Mouse (Mus musculus) midbrain, embryonic 10.5 days (tissue): ENCODE measurements around the gene Ghr. TPM values are rescaled to one million over a fixed set of nuclear protein-coding genes. Genes with fewer than 3 reads are reported as not detected.

Experiments
- DNase-seq: peaks from one replicate; pipeline ENCODE4 v3.0.0-alpha.2; 2017; ENCODE audit warnings: low spot score
- H3K27ac ChIP-seq: fragments of 300-500 bp; sonication (generic); replicated peaks from 2 replicates; pipeline ENCODE4 v1.5.1; 2016; ENCODE audit warnings: mild to moderate bottlenecking
- H3K27me3 ChIP-seq: fragments of 300-500 bp; sonication (generic); 2 replicates; pipeline ENCODE4 v1.6.1; 2016; ENCODE audit warnings: low read depth, mild to moderate bottlenecking; ENCODE audit not compliant: poor library complexity, severe bottlenecking
- H3K36me3 ChIP-seq: fragments of 300-500 bp; sonication (generic); 2 replicates; pipeline ENCODE4 v1.6.1; 2016; ENCODE audit warnings: mild to moderate bottlenecking, moderate library complexity
- H3K4me1 ChIP-seq: fragments of 300-500 bp; sonication (generic); 2 replicates; pipeline ENCODE4 v1.6.1; 2016
- H3K4me3 ChIP-seq: fragments of 300-500 bp; sonication (generic); 2 replicates; pipeline ENCODE4 v1.5.1; 2016; ENCODE audit warnings: mild to moderate bottlenecking, moderate library complexity
- H3K9me3 ChIP-seq: fragments of 300-500 bp; sonication (generic); replicated peaks from 2 replicates; pipeline ENCODE4 v1.6.1; 2016; ENCODE audit warnings: mild to moderate bottlenecking
- WGBS: fragments of 180-500 bp; shearing (Covaris S2); methylation state at CpG from one replicate; pipeline ENCODE4 v1.1.7; 2016; 5-methylcytosine and 5-hydroxymethylcytosine counted together
- polyA plus RNA-seq: library from polyadenylated mRNA; unstranded; fragments of >200 nt; fragmentation: Nextera tagmentation; extraction: Ambion mirVana; gene quantifications from 2 replicates; pipeline ENCODE4 v1.2.1, GENCODE M21; 2016

Gene Ghr
- 6.9 and 10.3 TPM in 2 replicates for polyA plus RNA-seq

- H3K36me3 ChIP-seq: no peaks in the 10 kb centered on the region
- H3K4me1 ChIP-seq: peaks cover 8% of the 10 kb centered on the region; the same call in 1 of the 2 replicates
- peak; percentile 88 for DNase-seq
- peak within 1 kb of the TSS; percentile 91 for H3K27ac ChIP-seq
- peak within 1 kb of the TSS; percentile 73 for H3K4me3 ChIP-seq
- H3K9me3 ChIP-seq: no peaks in the 10 kb centered on the region
- under 1% methylated on average over 43 of the region's 52 CpGs for WGBS
- 0 out of 2 replicates have a peak, but pooled peaks cover 6% of the 10 kb centered on the region for H3K27me3 ChIP-seq
These were observed at the start of gene Ghr for GRCm38 (mm10) chr15:3582807-3583636. TSS of gene Ghr (minus strand) at chr15:3583492.

- no peak for DNase-seq
- H3K4me1 ChIP-seq: no peaks in the 10 kb centered on the region
- H3K9me3 ChIP-seq: no peaks in the 10 kb centered on the region
- H3K36me3 ChIP-seq: no peaks in the 10 kb centered on the region
- H3K27ac ChIP-seq: no peak overlapping the region
- H3K27me3 ChIP-seq: no peaks in the 10 kb centered on the region
- no peak overlapping the region for H3K4me3 ChIP-seq
These were observed 39.5 kb upstream of the Ghr start for GRCm38 (mm10) chr15:3622746-3623145.

- no peaks in the 10 kb centered on the region for H3K9me3 ChIP-seq
- WGBS: 95% methylated on average over 3 of the region's 3 CpGs
- H3K4me3 ChIP-seq: no peak overlapping the region
- no peak for DNase-seq
- no peak overlapping the region for H3K27ac ChIP-seq
- no peaks in the 10 kb centered on the region for H3K4me1 ChIP-seq
- H3K27me3 ChIP-seq: no peaks in the 10 kb centered on the region
- H3K36me3 ChIP-seq: no peaks in the 10 kb centered on the region
These were observed 37.1 kb upstream of the Ghr start for GRCm38 (mm10) chr15:3620368-3620767.

DNA sequence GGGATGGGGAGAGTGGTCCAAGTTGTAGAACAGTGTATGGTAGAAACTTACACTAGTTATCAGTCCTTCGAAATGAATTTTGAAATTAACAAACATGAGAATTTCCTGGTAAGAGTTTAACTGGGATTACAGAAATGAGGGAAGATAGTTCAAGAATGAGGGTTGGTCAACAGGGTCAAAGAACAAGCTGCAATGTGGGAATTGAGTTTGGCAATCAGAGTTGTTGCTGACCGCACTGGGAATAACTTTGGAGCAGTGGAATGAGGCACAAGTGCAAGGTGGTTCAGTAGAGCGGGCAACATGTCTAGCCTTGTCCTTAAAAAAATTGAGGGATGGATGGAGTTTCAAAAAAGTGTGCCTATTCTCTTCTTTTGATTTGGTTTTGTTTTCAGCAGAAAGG, 35.0 kb upstream of the Ghr start:
- H3K27ac ChIP-seq: no peak overlapping the region
- H3K9me3 ChIP-seq: no peaks in the 10 kb centered on the region
- DNase-seq: no peak
- no peaks in the 10 kb centered on the region for H3K4me1 ChIP-seq
- H3K4me3 ChIP-seq: no peak overlapping the region
- WGBS: 87% methylated on average over 3 of the region's 3 CpGs
- H3K27me3 ChIP-seq: no peaks in the 10 kb centered on the region
- H3K36me3 ChIP-seq: no peaks in the 10 kb centered on the region

DNA sequence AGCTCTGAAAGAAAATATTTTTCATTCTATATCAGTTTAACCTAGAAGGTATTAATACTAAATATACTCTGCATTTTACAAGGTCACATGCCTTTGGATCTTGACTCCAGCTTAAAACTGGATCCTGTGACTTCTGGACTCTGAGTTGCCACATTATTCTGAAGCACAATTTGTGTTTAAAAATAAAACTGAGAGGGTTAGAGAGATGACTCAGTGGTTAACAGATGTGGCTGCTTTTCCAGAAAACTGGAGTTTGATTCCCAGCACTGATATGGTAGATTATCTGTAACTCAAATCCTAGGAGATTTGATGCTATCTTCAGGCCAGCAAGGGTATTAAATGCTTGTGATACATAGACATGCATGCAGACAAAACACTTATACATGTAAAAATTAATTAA, 28.7 kb upstream of the Ghr start:
- Histone ChIP-seq H3K4me1 (no peaks in the 10 kb centered on the region), H3K9me3 (no peaks in the 10 kb centered on the region), H3K36me3 (no peaks in the 10 kb centered on the region), H3K27me3 (no peaks in the 10 kb centered on the region), H3K4me3 (no peak overlapping the region), H3K27ac (no peak overlapping the region)
- DNase-seq: no peak

- H3K27ac ChIP-seq: no peak overlapping the region
- no peaks in the 10 kb centered on the region for H3K4me1 ChIP-seq
- no peak overlapping the region for H3K4me3 ChIP-seq
- DNase-seq: no peak
- WGBS: 89% methylated on average over 3 of the region's 3 CpGs
- H3K9me3 ChIP-seq: no peaks in the 10 kb centered on the region
- H3K27me3 ChIP-seq: no peaks in the 10 kb centered on the region
- no peaks in the 10 kb centered on the region for H3K36me3 ChIP-seq
These were observed 24.7 kb upstream of the Ghr start for GRCm38 (mm10) chr15:3607951-3608350.

DNA sequence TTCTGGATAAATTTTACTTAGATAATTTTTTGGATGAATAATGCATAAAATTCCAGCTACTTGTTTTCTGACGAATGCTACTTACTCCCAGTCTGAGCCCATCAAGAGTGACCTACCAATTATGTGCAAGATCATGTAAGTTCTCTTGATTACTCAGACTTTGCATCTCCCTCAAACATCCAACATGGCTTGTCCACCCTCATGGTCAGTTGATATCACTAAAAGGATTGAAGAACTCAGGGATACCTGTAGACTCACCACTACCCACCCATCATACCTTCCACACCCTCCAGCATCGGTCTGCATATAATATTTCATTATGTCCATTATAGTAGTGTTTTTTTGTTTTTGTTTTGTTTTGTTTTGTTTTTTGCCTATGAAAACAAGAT, 18.8 kb upstream of the Ghr start:
- WGBS: 90% methylated on average over 2 of the region's 2 CpGs
- Histone ChIP-seq H3K27me3 (no peaks in the 10 kb centered on the region), H3K4me3 (no peak overlapping the region), H3K9me3 (no peaks in the 10 kb centered on the region), H3K27ac (no peak overlapping the region), H3K36me3 (no peaks in the 10 kb centered on the region), H3K4me1 (no peaks in the 10 kb centered on the region)
- DNase-seq: no peak

- Histone ChIP-seq H3K36me3 (no peaks in the 10 kb centered on the region), H3K9me3 (no peaks in the 10 kb centered on the region), H3K27ac (no peak overlapping the region), H3K4me1 (no peaks in the 10 kb centered on the region), H3K27me3 (no peaks in the 10 kb centered on the region), H3K4me3 (no peak overlapping the region)
- DNase-seq: no peak
- 88% methylated on average over 4 of the region's 4 CpGs for WGBS
These were observed 18.3 kb upstream of the Ghr start for GRCm38 (mm10) chr15:3601422-3602097.

GRCm38 (mm10) chr15:3587879-3588278, 4.6 kb upstream of the Ghr start:
- no peaks in the 10 kb centered on the region for H3K27me3 ChIP-seq
- H3K27ac ChIP-seq: no peak overlapping the region
- no peak overlapping the region for H3K4me3 ChIP-seq
- no peaks in the 10 kb centered on the region for H3K9me3 ChIP-seq
- 72% methylated on average over 2 of the region's 2 CpGs for WGBS
- no peaks in the 10 kb centered on the region for H3K4me1 ChIP-seq
- no peaks in the 10 kb centered on the region for H3K36me3 ChIP-seq
- no peak for DNase-seq

- no peaks in the 10 kb centered on the region for H3K9me3 ChIP-seq
- H3K36me3 ChIP-seq: no peaks in the 10 kb centered on the region
- H3K4me1 ChIP-seq: peaks cover 8% of the 10 kb centered on the region; the same call in 1 of the 2 replicates
- DNase-seq: no peak
- WGBS: 71% methylated on average over 4 of the region's 4 CpGs
- H3K27ac ChIP-seq: no peak overlapping the region
- H3K27me3 ChIP-seq: 0 out of 2 replicates have a peak, but pooled peaks cover 6% of the 10 kb centered on the region
- H3K4me3 ChIP-seq: no peak overlapping the region
These were observed 1.1 kb upstream of the Ghr start for GRCm38 (mm10) chr15:3584361-3584760.

DNA sequence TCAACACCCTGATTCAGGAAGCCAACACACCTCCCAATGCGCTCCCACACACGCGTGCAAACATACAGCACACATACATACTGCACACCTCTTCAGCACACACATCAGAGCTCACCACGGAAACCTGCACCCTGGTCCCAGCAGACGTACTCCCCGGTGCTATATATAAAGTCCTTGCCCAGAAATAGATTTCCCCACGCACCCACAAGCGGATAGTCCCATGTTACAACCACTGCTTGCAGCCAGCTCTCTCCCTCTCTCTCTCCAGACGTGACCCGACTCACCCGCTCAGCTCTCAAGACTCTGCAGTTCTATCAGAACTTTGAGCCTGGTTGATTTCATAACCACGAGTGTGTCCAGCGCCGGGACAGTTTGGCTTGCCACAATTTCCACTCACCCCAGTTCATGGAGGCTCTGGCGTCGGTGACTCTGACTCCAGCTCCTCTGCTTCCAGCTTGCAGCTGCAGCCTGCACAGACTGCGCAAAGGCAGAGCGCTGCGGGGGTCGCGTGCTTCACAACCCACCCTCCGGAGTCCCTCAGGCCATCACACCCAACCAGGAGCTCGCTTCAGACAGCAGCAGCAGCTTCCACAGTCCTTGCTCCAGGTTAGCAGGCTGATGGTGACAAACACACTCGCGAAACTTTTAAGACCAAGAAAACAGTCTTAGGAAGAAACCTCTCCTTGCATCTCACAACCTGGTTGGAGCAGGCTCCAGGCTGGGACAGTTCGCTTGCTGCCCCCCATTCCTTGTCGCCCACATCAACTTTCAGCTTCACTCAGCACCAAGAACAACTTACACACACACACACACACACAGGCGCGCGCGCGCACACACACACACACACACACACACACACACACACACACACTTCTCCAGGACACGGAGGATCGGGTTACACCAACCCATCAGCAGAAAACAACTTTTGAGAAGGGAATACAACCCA, 1.2 kb downstream of the Ghr start:
- Histone ChIP-seq H3K27ac (peak overlapping the region; percentile 76), H3K4me3 (peak overlapping the region; percentile 73), H3K4me1 (peaks cover 8% of the 10 kb centered on the region; the same call in 1 of the 2 replicates), H3K9me3 (no peaks in the 10 kb centered on the region), H3K27me3 (0 out of 2 replicates have a peak, but pooled peaks cover 6% of the 10 kb centered on the region), H3K36me3 (no peaks in the 10 kb centered on the region)
- WGBS: 8% methylated on average over 34 of the region's 34 CpGs
- peak; percentile 65 for DNase-seq

DNA sequence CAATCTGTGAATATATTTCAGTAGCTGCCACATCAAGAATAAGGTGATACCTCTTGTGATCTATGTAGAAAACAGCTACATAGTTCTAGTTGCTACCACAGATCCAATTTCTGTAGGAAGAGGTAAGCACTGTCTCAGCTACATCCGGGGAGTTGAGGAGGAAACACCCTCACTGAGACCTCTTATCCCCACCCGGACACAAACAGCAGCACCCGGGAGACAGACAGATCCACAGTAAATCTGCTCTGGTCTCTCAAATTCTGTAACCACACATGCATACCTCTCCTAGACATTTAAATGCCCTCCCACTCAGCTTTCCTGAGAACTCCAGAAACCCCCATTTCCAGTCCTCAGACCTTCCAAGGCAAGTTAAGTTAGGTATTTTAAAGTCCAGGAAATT, 2.0 kb downstream of the Ghr start:
- H3K36me3 ChIP-seq: no peaks in the 10 kb centered on the region
- no peak for DNase-seq

More for the DNA sequence above, 2.0 kb downstream of the Ghr start:
- Histone ChIP-seq H3K27ac (no peak overlapping the region), H3K27me3 (0 out of 2 replicates have a peak, but pooled peaks cover 6% of the 10 kb centered on the region), H3K4me3 (peak overlapping the region; percentile 73), H3K4me1 (peaks cover 8% of the 10 kb centered on the region; the same call in 1 of the 2 replicates), H3K9me3 (no peaks in the 10 kb centered on the region)
- WGBS: 51% methylated on average over 3 of the region's 3 CpGs
